In the genomic region with DNA sequence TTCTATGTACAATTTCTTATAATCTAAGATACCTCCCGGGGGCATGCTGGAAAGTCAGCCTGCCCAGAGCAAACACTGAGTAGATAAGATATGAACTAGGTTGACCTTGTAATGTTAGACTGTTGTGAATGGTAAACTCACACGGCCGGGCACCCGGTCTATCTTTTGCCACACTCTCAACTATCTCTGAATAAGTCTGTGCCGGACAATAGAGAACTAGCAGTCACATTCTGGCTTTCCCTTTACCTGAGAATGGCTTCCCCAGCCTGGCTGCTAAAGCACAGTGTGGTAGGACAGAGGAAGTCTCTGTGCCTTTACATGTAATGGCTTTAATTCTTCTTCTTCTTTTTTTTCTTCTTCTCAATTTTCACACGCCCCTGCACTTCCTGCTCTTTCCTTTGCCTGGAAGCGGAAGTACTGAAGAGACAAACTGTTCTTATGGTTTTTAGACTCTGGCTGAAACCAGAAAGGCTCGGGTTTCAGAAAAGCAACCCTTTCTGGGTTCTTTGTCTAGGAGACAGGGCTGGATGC, we compare ENCODE assay signal across 10 mouse cellular contexts.
DNase-seq lines count a peak whose midpoint lies in the region; ATAC-seq and TF ChIP-seq lines count a peak whose summit lies in the region.
"Had no signal": no experiment of that assay in that cellular context is flagged by ENCODE, and none has a peak within 500 bp of the region (broad histone marks: within the 10 kb centered on the region; RNA-seq: fewer than 3 reads in every experiment).

No protein-coding gene starts in this region.

- no peak for TF ChIP-seq CTCF in cerebellum, adult 2 months (IDR thresholded peaks at IDR 0.05; ENCODE audit: borderline replicate concordance, insufficient read depth, low read depth, low read length)

- no peaks in the 10 kb centered on the region for H3K9me3 ChIP-seq in heart, embryonic 14.5 days (ENCODE audit: control insufficient read depth, low read length)
- H3K9me3 ChIP-seq in midbrain, embryonic 16.5 days (replicated peaks; ENCODE audit: control insufficient read depth, low read length, poor library complexity, severe bottlenecking), result no peaks in the 10 kb centered on the region

- no peaks in the 10 kb centered on the region for H3K27me3 ChIP-seq in heart, embryonic 14.5 days (ENCODE audit: control insufficient read depth, insufficient read depth, low read length)
- no peaks in the 10 kb centered on the region for H3K27me3 ChIP-seq in cerebellum, adult 2 months (ENCODE audit: control insufficient read depth, insufficient read depth, low read length)
- H3K27me3 ChIP-seq in midbrain, embryonic 16.5 days (ENCODE audit: control insufficient read depth, insufficient read depth, low read depth, low read length), result no peaks in the 10 kb centered on the region

- peak; percentile 63 for DNase-seq in ovary, adult 18-20 months (ENCODE audit: low spot score)
- no peak for DNase-seq in ovary, postnatal 10 days (ENCODE audit: low spot score)
- DNase-seq in lung, postnatal 36 days, result peak; percentile 65
- peak; percentile 48 for DNase-seq in yolk sac, embryonic 10.5 days (ENCODE audit: low spot score)
- no peak for DNase-seq in cerebellum, adult 2 months
- no peak for DNase-seq in cerebellum, adult 9-11 months
- DNase-seq: kidney, adult 8-10 months; right cerebral cortex, postnatal 4 days had no signal

- 19% methylated on average over 8 of the region's 8 CpGs for WGBS in heart, embryonic 14.5 days
- WGBS in cerebellum, adult 2 months, result 90% methylated on average over 8 of the region's 8 CpGs
- 82% methylated on average over 8 of the region's 8 CpGs for WGBS in midbrain, embryonic 16.5 days

- no peak overlapping the region; the same call in 1 of the 2 replicates for H3K9ac ChIP-seq in heart, embryonic 14.5 days (ENCODE audit: low read length)
- H3K9ac ChIP-seq in midbrain, embryonic 16.5 days (ENCODE audit: low read depth, low read length), result no peak overlapping the region

- ATAC-seq in heart, embryonic 14.5 days (ENCODE audit: insufficient number of reproducible peaks, insufficient read depth, low FRiP score, low read depth), result no peak
- no peak for ATAC-seq in midbrain, embryonic 16.5 days

- no peak for TF ChIP-seq POLR2A in cerebellum, adult 2 months (IDR thresholded peaks at IDR 0.05; ENCODE audit: borderline replicate concordance, insufficient read depth, low read length)

- peaks cover 4 to 8% of the 10 kb centered on the region in 2 experiments; a peak in 3 of 4 replicates for H3K4me1 ChIP-seq in heart, embryonic 14.5 days (ENCODE audit: control insufficient read depth in 2 of 2, insufficient read depth in 2 of 2, low read length in 2 of 2)
- no peaks in the 10 kb centered on the region; the same call in 1 of the 2 replicates for H3K4me1 ChIP-seq in cerebellum, adult 2 months (ENCODE audit: control insufficient read depth, insufficient read depth, low read length)
- 0 out of 2 replicates have a peak, but pooled peaks cover 4% of the 10 kb centered on the region for H3K4me1 ChIP-seq in midbrain, embryonic 16.5 days (ENCODE audit: control insufficient read depth, insufficient read depth, low read length)

- H3K4me2 ChIP-seq in heart, embryonic 14.5 days (ENCODE audit: low read length), result peak overlapping the region; percentile 38
- no peak overlapping the region for H3K4me2 ChIP-seq in midbrain, embryonic 16.5 days (ENCODE audit: low read length)

- H3K27ac ChIP-seq in heart, embryonic 14.5 days (replicated peaks in 1 of 2; ENCODE audit: control insufficient read depth in 1 of 2, insufficient read depth in 1 of 2, low read depth in 2 of 2, low read length in 2 of 2), result no peak overlapping the region
- H3K27ac ChIP-seq in cerebellum, adult 2 months (ENCODE audit: insufficient read depth, low read length), result no peak overlapping the region
- no peak overlapping the region for H3K27ac ChIP-seq in midbrain, embryonic 16.5 days (ENCODE audit: low read length)

- H3K36me3 ChIP-seq in heart, embryonic 14.5 days (ENCODE audit: control insufficient read depth, insufficient read depth, low read length), result no peaks in the 10 kb centered on the region
- no peaks in the 10 kb centered on the region for H3K36me3 ChIP-seq in midbrain, embryonic 16.5 days (ENCODE audit: control insufficient read depth, insufficient read depth, low read length)

- H3K4me3 ChIP-seq in heart, embryonic 14.5 days (ENCODE audit: control insufficient read depth in 1 of 2, insufficient read depth in 1 of 2, low read depth in 1 of 2, low read length in 2 of 2), result no peak overlapping the region
- H3K4me3 ChIP-seq in cerebellum, adult 2 months (replicated peaks; ENCODE audit: insufficient read depth, low read depth, low read length), result no peak overlapping the region
- no peak overlapping the region for H3K4me3 ChIP-seq in midbrain, embryonic 16.5 days (ENCODE audit: low read depth, low read length)

Comparison
In these comparisons a context has a peak if more than half of its experiments do, and no peak if none do; other contexts are left out.
1. DNase-seq: peak in ovary, adult 18-20 months (single experiment), lung, postnatal 36 days (single experiment) and yolk sac, embryonic 10.5 days (single experiment); none in ovary, postnatal 10 days (single experiment), cerebellum, adult 2 months (0 of 2) and cerebellum, adult 9-11 months (single experiment).